Mouse (Mus musculus): ENCODE measurements around the gene Prelid3b.

The Prelid3b gene

DNA sequence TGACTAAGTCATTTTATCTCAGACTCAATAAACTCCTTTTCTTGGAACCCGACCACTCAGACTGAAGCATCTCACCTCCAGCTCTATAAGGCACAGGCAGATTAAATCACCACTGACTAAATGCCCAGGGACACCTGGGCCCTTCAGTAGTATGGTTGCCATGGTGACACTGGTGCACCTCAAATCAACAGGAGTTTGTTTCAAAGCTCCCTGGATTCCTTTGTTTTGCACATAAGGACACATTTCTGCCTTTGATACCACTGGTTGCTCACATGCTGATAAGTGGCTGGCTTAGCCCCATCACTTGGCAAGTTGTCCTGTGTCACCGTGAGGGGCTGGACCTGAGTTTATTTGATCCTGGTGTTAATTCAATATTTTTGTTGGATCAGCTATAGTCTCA, 13.5 kb downstream of the Prelid3b start:
- DNase-seq = no peak

DNA sequence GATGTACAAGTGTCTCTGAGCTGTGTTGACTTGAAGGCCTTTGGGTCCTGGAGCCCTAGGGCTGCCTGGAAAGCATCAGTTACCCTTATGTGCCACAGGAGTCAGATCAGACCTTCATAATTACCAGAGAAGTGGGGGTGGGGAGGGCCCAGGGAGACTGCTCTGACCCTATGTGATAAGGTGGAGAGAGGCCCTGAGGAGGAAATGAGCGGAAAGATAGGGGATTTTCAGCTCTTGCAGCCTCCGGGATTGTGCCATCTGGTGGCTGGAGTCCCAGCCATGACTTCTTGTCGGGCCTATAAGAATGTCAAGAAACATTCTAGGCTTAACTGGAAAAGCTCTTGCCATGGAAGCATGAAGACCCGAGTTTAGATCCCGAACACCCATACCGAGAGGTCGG, 19.2 kb downstream of the Prelid3b start:
- no peak for DNase-seq

DNA sequence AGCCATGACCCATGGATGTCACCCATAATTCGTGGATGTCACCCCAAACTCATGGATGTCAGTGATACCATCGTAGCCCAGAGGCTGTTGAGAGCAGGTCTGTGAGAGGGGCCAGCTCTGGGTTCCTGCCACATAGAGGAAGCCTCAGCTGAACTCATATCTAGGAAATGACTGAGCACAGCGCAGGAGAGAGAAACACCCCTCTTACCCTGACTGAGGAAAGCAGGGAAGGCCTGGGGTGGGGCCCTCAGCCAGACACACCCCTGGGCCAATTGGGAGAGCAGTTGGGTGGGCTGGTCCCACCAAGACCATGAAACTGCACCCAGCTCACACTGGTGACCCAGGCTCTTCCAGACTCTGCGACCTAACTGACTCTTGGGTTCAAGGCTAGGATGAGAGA, 22.5 kb downstream of the Prelid3b start, which contains the start of gene Tubb1:
TSS of gene Tubb1 (plus strand) at position 343 of the 400 bp plus-strand sequence.
- no peak for DNase-seq

DNA sequence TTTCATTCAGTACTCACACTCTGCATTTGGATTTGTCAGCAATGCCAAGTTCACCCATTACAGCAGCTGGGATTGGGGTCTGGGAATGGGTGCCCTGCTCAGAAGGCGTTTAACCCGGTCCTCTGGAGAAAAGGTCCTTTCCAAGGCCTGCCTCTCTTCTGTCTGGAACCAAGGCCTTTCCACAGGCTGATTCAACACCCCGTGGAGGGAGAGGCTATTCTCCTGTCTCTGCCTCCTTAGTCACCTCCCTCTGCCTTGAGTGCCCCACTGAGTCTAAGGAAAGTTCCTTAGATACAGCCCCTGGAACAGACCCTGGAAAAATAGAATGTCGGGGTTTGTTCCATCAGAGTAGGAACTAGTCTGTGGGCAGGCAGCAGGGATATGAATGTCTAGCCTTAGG, 24.5 kb downstream of the Prelid3b start:
- no peak for DNase-seq

DNA sequence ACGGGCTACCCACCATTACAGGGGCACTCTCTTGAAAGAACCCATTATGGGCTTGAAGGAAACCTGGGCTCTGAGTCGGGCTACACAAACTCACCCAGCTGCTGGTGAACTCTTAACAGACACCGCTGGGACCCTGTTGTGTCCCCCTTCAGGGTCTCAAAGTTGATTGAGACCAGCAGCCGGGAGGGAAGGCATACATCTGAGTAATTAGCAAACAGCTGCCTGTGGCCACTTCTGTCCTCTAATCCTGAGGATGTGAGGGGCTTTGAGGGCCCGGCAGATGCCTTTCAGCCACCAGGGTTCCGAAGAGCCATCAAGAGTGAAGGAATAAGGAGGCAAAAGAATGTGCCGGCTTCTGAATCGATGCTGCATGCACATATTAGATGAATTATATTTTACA, 26.0 kb downstream of the Prelid3b start:
- no peak for DNase-seq

DNA sequence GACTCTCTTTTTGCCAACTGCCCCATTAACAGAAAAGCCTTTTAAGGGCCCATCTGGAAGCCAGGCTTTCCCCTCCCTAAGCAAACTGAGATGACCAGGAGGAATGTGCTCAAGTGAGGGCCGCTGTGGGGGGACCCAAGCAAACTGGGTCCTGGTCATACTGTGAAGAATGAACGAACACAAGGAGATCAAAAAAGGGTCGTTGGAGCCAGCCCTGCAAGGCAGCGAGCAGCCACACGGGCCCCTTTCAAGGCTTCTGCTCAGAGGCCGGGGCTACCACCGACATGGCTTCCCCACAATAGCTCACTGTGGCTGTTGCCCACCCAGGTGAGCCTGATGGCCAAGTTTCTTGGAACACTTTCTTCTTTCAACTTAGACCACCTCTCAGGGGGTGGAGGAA, 26.4 kb downstream of the Prelid3b start:
- no peak for DNase-seq

DNA sequence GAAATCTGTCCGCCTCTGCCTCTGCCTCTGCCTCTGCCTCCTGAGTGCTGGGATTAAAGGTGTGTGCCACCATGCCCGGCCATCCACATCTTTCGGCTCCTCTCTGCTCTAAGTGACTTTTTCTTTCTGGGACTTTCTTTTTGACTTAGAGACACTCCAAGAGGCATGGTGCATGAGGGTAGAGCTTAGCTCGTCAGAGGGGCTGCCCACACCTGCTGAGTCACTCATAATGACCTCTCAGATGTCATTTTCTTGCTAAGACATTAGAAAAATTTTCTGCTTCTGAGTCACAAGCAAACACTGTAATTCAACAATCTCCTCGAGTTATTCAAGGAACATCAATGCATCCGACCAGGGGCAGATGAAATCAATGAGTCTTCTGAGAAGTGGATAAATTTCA, 27.9 kb downstream of the Prelid3b start:
- DNase-seq = no peak

DNA sequence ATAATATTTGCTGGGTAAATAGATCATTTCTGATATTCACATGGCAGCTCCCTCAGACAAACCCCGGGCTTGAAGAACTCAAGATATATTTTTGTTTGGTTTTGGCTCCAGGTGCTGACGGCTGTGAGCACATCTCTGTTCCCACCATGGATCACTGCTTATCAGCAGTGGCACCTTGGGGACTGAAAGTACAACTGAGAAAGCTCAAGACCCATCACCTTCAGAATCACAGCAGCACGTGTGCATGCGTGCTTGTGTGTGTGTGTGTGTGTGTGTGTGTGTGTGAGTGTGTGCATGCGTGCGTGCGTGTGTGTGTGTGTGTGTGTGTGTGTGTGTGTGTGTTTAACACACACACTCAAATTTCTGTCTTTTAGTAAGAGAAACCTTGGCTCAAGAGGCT, 28.5 kb downstream of the Prelid3b start:
- DNase-seq = no peak

DNA sequence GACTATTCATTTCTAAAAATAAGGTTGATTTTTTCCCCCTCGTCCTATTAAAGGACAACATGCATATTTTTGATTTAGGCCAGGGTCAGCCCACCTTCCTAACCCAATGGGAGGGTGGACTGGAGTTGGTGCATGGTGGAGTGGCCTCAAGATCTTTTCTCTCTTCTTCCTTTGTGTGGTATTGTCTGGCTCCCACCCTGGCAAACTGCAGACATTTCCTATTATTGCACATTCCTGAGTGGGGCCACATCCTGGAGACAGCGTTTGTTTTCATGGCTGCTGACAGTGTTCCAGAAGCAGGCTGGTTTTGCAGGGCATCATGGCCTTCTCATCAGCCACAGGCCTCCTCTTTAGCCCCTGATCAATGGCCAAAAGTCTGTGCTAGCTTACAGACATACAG, 29.8 kb downstream of the Prelid3b start:
- no peak for DNase-seq

DNA sequence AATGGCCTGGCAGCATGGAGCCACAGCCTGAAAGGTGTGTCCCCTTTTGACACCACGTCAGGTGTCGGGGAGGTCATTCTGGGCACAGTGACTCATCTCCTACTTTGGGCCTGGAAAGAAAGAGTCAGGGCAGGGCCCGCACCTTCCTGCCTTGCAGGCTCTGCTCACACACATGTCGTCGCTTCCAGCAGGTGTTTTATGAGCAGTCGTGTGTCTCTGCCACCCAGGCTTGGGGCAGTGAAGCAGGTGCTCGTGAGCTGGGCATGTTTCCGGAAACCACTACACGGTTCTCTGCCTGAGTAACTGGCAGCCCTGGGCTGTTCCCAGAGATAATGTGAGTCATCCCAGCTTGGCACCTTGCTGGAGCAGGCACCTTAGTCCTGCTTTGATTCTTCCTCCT, 30.4 kb downstream of the Prelid3b start:
- DNase-seq = no peak

DNA sequence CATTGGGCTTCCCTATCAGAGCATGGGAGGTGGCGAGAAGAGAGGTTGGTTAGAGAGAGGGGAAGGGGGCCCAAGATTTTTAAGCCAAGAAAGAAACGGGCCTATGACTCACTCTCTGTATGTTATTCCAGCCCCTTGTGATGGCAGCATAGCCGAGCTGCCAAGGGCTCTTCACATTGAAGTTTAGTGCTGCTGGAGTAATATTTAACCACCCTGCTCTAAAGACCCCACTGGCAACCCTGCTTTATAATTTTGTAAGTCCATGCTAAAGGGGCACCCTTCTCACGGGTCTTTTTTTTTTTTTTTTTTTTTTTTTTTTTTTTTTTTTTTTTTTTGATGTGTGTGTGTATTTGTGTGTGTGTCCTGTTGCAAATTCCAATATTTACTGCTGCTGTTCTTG, 31.0 kb downstream of the Prelid3b start:
- DNase-seq = no peak

DNA sequence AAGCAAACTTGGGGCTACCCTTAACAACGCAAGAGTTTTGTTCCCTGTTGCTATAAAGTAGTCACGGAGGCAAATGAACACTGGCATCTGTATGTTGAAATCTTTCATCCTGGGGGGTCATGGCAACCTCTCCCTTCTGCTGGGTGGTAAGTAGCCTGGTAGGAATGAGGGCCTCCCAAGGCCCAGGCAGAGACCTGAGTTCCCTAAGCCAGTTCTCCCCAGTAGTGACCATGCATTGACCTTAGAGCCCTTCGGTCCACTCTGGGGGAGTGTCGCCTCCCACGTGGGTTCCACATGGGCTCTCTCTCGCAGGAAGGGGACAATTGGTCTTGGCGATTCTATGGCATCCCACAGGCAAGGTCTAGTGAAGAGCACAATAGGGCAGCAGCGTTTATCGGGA, 32.9 kb downstream of the Prelid3b start:
- no peak for DNase-seq

DNA sequence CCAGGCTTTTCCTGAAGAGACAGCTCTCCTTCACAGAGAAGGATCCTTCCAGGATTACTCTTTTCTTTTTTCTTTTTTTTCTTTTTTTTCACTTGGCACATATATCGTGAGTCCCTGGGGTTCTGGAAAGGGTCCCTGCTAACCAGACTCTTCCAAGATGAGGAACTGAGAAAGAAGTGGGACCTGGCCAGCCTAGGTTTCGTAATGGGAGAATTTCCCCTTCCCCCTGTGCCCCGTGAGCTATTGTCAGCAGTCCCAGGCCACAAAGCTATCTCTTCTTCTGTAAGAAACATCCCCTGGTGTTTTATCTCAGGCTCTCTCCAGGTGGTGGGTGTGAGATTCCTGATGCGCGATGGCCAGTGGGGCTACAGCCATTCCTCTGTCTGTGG, 33.4 kb downstream of the Prelid3b start:
- DNase-seq = no peak

DNA sequence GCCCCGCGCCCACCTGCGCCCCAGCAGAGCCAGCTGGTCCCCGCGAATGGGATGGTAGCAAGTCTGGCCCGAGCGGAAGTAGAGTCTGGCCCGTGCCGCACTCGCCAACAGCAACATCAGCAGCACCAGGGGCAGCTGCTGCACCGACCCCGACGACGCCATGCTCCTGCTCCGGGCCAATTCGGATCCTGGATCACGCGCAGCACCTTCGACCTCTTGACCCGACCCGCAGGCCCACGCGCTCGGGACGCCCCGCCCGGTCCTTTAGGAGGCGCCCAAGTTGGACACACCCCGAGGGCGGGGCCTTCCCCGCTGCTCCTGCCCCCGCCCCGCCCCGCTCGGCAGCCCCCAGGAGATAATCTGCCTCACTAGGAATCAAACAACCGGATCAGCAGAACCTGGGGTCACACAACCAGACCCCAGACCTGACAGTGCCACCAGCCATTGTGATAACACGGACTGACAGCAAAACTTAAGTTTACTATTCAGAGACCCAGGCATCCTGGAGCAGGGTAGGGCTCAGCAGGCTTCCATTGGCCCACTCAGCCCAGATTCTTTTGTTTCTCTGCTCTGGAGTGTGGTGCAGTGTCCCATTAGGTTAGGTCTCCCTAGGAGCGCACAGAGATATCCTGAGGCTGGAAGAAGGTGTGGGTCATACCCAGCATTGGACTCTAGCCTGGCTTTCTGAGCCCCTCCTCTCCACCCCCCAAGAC, 34.0 kb downstream of the Prelid3b start, which contains the start of gene Ctsz:
TSS of gene Ctsz (minus strand) at position 303 of the 713 bp plus-strand sequence.
- peak; percentile 72 for DNase-seq

DNA sequence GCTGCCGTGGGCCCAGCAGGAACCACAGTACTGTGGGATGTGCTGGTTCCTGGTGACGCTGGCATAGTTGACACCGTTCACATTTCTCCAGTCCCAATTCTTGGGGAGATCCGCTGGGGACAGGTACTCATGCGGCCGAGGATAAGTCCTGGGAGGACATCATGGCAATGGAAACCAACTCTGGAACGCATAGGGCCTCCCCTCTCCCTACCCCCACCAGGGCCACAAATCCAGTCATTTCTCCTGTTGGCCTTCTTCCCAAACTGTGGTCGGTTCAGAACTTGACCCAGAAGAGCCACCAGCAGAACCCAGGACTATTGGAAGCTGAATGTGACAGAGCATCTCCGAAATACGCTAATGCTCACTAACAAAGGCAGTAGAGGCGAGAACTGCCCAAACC, 34.7 kb downstream of the Prelid3b start:
- DNase-seq = no peak

DNA sequence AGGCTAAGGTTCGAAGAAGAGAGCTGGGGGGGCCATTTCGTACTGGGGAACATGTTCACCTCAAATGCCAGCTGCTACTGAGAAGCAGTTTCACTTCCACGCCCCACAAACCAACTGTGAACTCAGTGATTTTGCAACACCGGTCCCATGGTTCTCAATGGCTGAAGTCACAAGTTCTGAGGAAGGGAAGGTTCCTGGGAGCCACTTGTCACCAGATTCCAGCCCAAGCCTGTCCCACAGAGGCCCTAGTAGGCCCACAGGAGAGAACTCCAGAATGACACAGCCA, 35.2 kb downstream of the Prelid3b start:
- no peak for DNase-seq

DNA sequence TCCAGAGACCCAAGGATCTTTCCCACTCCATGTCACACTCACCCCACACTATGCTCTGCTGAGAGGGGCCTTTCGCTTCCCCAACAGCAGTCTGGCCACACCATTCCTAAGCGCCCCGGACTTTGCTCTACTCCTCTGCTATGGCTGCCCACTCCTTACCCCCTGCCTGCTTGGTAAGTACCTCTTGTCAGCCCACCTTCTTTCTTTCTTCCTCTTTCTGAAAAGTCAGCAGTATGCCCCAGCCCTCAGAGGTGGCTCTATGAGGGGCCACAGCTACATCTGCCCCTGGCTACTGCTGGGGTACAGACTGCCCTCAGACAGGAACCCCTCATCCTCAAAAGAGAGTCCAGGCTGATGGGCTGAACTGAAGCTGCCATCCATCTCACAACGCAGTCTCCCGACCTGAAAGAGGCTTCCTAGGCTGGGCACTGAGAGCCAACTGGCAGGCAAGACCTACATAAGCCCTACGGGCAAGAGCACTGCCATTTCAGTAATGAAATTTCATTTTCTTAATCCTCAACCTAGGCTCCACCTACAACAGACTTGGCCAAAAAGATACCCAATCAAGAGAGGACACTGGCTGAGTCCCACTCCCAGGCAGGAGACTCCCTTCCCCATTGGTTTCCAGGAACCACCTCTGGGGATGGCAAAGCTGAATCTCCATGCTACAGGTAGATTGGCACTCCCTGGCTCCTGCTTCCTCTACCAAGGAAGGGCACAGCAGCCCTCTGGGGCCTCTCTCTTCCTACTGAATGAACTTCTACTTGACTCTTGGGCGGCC, 35.8 kb downstream of the Prelid3b start:
- no peak for DNase-seq

DNA sequence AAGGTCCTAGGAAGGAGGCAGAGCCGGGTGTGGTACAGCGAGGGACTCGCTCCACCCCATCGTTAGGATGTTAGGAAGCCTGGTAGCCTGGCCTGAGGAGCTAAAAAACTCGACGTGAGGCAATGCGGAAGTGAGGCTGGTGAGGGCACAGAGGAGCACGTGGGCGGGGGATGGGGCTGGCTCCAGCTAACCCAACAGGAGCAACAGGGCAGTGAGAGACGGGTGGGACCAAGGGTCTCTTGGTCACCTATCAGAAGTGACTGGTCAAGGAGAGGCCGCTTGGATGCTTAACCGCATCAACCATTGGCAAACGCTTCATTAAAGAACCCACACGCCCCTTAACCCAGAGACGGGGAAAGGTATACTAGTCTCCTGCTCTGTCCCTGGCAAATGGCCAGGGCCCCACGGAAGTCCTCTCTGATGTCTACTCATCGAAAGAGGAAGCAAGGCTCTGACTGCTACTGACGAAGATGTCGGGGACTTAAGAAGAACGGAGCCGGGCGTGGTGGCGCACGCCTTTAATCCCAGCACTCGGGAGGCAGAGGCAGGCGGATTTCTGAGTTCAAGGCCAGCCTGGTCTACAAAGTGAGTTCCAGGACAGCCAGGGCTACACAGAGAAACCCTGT, 36.7 kb downstream of the Prelid3b start:
- DNase-seq = no peak

DNA sequence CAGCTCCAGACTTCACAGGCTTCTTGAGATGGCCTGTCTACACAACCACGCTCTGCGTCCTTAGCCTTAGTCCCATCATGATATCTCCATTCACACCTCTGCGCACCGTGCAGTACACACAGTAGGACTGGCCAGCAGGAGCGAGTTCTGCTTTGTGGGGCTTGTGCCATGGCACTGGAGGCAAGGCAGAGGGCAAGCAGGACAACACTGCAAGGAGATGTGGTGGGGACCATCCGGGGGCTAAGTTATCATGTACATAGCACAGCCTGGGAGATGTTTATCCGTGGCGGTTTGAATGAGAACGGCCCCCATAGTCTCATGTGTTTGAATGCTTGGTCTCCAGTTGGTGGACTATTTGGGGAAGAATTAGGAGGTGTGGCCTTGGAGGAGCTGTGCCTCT, 37.9 kb downstream of the Prelid3b start:
- no peak for DNase-seq

DNA sequence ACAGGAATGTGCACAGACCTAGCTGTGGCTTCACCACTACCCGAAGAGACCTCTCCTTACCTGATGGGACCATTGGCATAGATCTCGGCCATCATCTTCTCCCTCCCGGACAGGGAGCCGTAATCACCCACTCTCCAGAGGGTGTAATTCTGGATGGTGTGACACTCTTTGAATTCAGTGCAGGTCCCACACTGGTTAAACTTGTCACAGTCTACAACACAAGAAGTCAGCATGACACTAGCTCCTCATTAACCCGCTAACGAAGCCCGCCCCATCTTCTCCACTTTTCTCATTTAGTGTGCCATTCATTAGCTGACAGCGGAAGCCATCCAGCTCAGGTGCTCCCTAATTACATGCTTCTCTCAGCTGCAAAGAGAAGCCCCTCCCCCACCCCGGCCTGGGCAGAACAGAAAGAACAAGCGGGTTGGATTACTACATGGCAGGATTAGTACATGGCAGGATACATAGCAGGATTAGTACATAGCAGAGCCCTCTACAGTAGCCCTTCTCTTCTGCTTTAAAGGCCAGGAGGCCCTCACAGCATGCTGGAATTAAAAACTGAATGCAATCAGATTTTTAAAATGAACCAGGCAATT, 43.8 kb downstream of the Prelid3b start:
- peak; percentile 51 for DNase-seq

DNA sequence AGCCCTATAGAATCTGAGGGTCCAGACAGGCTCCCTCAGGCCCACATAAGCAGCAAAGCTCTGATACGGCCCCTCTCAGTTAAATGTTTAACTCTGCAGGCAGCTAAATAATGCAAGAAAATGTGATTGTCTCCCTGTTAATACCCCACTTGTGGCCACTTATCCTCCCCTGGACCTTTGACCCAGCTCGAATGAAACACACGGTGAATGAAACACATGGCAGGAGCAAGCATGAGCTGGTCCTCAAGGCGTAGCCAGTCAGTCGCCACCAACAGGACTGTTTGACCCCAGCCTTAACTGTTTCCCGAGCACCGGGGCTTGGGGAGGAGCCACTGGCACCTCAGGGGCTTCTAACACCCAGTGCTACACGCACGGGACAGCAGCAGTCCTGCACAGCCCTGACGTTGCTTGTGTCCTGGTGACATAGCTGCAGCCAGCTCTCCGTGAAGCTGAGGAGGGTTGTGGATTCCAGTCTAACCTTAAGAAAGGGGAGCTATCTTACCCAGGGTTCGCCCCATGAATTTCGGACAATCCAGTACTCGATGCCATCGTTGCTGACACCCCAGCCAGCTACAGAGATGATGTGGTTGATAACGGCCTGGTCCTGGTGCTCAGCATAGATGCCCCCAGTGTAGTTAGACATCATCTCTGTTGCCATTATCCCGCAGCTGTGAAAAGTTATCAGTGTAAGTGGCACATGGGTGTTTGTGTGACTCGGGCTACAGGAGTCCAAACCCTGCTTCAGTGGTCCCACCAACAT, 44.6 kb downstream of the Prelid3b start:
- DNase-seq = no peak

DNA sequence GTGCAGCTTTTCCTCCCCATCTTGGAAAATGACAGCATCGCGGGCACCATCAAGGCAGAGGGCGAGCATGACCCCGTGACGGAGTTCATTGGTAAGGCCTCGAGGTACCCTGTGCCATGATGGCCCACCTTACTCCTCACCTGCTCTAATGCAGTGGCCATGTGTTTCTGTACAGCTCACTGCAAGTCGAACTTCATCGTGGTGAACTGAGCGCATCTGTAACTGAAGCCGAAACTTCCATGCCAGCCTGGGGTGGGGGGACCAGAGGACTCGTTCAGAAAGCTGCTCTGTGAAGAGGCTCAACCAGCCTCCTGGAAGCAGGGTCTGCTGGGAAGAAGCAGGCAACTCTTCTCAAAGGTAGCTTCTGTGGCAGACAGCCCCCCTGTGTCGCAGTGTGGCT, 46.0 kb downstream of the Prelid3b start:
- no peak for DNase-seq
